Mouse (Mus musculus) lung, adult 2 months (tissue): ENCODE data around the gene Fggy. TPM values are rescaled to one million over a fixed set of nuclear protein-coding genes. Genes with fewer than 3 reads are reported as not detected.

Experiments
- DNase-seq: peaks from one replicate; pipeline ENCODE4 v3.0.0; 2022
- H3K4me1 ChIP-seq: fragments of 200-500 bp; 2 replicates; pipeline ENCODE4 v1.6.1; 2011; ENCODE audit warnings: low read length; ENCODE audit not compliant: control insufficient read depth, insufficient read depth
- H3K4me3 ChIP-seq: fragments of 200-500 bp; replicated peaks from 2 replicates; pipeline ENCODE3; 2011; ENCODE audit warnings: low read depth, mild to moderate bottlenecking, control low read depth, low read length; ENCODE audit errors: extremely low read depth
- CTCF ChIP-seq: fragments of 200-500 bp; IDR thresholded peaks from 2 replicates; pipeline ENCODE4 v1.5.1; 2011; ENCODE audit warnings: mild to moderate bottlenecking, low read length, control low read depth; ENCODE audit not compliant: insufficient read depth
- POLR2A ChIP-seq: fragments of 200-500 bp; IDR thresholded peaks from 2 replicates; pipeline ENCODE4 v1.6.1; 2011; ENCODE audit warnings: low read depth, mild to moderate bottlenecking, control low read depth, low read length, borderline replicate concordance; ENCODE audit errors: extremely low read depth
- WGBS: fragments of 180-500 bp; shearing (Covaris S2); methylation state at CpG from one replicate; pipeline ENCODE4 v1.1.7; 2018; 5-methylcytosine and 5-hydroxymethylcytosine counted together
- polyA plus RNA-seq: library from polyadenylated mRNA; depleted of rRNA; stranded (reverse); fragments of >200 nt; gene quantifications from 2 replicates; pipeline ENCODE4 v1.2.3, GENCODE M21; 2012

Gene Fggy
- polyA plus RNA-seq, 1 experiment, result 5.3 TPM

DNA sequence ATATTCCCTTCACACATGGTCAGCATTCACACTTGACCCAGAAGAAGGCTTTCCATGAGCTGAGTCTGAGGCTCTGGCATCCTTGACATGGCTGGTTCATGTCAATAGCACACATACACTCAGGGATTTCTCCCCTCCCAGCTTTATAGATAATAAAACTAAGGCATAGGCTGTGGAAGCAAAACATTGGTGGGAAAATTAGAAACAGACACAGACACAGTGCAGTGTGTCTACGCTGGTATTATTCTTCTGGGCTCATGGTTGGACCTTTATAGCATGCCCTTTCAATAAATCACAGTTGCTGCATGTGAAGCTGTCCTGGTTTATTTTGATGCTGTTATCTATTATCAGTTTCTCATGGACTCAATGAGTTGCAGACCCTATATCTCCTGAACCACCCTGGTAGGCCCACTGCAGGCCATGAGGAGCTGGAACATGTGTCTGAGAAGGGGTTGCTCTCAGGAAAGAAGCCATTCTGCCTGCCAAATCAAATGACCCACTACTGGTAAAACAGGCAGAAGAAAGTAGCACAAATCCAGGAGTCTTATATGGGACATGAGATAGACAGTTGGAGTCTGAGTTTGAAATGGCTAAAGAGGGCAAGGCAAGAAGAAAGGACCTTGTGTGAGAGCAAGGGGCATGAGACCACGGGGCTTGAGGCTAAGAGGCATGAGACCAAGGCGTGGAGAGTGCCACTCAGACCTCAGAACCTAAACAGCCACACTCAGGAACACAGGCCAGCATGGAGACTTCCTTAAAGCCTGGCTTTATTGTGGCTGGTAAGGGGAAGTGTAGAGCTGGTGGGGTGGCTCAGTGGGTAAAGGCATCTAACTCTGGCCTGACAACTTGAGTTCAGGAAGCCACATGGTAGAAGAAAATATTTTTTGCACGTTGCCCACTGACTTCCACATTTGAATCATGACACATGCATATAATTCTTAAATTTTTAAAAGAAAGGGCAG lies 327.2 kb downstream of the Fggy start:
- WGBS, result 81% methylated on average over 4 of the region's 4 CpGs
- no peak overlapping the region for H3K4me3 ChIP-seq
- no peak for DNase-seq
- no peaks in the 10 kb centered on the region for H3K4me1 ChIP-seq
- TF ChIP-seq POLR2A (no peak), CTCF (no peak)

DNA sequence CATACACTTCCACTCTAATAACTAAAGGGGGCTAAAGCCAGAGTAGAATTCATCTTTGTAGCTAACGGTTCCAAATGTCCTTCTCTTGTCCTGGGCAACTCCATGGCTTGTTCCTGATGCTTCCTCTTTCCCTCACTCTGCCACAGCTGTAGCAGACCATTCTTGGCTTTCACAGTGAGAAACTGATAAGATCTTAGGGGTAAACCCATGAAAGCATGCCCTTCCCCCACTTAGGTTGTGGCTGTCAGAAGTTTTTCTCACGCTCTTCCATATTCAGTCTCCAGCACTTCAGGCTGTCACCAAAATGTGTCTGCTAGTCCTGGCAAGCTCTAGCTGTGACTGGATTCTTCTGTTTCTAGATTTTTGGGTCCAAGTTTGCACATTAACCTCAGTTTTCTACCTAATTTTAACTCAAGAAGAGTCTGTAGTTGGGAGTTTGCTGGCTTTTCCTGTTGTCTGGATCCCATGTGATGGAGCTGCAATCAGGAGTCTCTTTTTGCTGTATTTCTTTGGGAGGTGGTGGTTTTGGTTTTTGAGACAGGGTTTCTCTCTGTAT lies 338.0 kb downstream of the Fggy start:
- TF ChIP-seq POLR2A (no peak), CTCF (no peak)
- Histone ChIP-seq H3K4me3 (no peak overlapping the region), H3K4me1 (no peaks in the 10 kb centered on the region; the same call in 1 of the 2 replicates)
- 63% methylated on average over 2 of the region's 2 CpGs for WGBS
- DNase-seq, result no peak

DNA sequence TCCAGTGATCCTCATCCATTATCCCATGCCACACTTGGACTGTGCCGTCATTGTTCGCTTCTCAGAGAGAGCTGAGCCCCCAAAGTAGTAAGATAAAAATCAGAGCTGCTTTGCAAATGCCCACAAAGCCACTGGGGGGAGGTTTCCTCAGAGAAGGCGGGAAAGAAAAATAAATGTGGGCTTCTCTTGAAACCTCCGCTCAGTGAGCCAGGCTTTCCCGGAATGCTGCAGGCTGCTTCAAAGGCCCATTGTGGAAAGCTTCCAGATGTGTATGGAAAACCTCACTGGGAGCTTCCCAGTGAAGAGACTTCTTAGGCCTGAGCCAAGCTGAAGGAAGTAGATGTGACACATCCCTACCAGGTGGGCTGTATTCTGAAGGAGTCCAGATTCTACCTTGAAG lies 339.3 kb downstream of the Fggy start:
- TF ChIP-seq POLR2A (no peak), CTCF (no peak)
- DNase-seq, result no peak
- WGBS, result 55% methylated on average over 5 of the region's 5 CpGs
- no peaks in the 10 kb centered on the region; the same call in 1 of the 2 replicates for H3K4me1 ChIP-seq
- no peak overlapping the region for H3K4me3 ChIP-seq

DNA sequence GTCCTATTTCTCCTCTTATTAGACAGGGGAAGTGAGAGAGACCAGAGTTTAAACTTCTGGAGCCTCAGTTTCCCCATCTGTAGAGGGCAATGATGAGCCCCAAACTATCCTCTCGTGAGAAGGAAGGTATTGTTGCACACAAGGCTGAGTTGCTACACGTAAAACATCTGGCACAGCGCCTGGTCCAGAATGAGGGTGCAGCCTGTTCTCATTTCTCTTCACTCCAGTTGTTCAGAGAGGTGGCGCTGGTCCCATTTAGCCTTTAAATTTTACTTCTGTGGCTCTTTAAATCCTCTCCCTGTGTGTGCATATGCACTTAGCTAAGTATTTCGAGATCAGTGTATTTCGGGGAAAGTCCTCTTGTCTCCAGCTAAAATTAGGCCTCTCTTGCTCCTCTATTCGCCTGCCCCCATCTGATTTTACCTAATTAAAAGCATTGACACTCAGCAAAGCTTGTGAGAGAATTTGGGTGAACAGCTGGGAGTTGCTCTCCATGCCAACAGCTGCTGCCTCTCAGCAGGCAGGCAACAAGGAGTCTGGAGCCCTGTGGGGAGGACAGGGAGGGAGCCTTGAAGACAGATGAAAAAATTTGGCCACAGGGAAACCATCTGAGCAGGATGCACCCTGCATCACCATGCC lies 340.0 kb downstream of the Fggy start:
- Histone ChIP-seq H3K4me1 (no peaks in the 10 kb centered on the region; the same call in 1 of the 2 replicates), H3K4me3 (no peak overlapping the region)
- DNase-seq, result peak; percentile 9
- 56% methylated on average over 7 of the region's 7 CpGs for WGBS
- TF ChIP-seq POLR2A, result no peak
- no peak for TF ChIP-seq CTCF

DNA sequence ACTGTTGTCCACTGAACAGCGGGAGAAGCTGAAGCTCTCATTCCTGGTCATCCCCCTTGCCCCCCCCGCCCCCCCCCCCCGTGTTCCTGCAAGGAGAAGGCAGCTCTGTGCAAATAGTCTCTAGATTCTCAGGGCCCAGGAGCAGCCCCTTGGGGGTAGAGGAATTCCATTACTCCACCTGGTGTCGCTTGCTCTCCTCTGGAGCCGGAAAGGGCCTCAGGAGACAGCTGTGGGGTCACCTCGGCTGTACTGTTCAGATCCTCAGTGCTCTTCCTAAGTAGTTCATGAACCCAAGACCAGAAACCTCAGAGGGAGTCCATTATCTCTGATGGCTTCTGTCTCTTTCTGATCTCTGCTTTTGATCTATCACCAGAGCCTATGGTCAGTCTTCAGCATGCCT lies 341.4 kb downstream of the Fggy start:
- TF ChIP-seq POLR2A, result no peak
- TF ChIP-seq CTCF, result no peak
- H3K4me3 ChIP-seq, result no peak overlapping the region
- DNase-seq, result no peak
- WGBS, result 46% methylated on average over 6 of the region's 6 CpGs
- no peaks in the 10 kb centered on the region; the same call in 1 of the 2 replicates for H3K4me1 ChIP-seq

DNA sequence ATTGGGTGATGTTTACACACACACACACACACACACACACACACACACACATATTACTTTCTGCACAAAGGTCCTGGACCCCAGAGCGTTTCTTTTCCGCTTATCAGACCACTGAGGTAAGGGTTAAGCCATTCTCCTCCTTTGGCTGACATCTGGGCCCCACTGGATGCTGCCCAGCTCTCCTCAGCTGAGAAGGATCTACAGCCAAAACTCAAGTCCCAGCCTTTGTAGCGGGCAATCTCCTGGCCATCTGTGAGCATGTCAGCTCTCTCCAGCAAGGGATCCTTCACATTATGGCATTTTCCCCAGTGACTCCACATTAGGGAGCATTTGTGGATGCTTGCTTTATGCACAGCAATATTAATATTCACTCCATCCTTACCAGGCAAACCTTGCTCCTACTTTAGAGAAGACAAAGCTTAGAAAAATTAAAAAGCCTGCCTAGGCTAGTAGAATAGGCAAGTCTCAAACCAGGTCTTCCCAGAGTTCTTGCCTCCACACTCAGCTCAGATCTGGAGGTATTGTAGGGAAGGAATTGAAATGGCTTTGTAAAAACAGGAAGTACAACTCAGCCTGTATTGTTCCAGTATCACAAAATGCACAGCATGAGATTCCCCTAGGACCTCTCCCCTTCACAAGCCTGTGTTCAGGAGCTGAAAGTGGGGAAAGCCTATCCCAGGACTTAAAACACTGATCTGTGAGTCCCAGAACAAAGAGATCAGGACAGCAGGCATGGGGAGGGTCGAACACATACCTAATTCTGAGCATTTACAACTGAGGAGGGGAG lies 342.8 kb downstream of the Fggy start:
- no peaks in the 10 kb centered on the region; the same call in 1 of the 2 replicates for H3K4me1 ChIP-seq
- TF ChIP-seq POLR2A (no peak), CTCF (no peak)
- DNase-seq, result no peak
- H3K4me3 ChIP-seq, result no peak overlapping the region
- 68% methylated on average over 4 of the region's 4 CpGs for whole genome bisulfite sequencing

DNA sequence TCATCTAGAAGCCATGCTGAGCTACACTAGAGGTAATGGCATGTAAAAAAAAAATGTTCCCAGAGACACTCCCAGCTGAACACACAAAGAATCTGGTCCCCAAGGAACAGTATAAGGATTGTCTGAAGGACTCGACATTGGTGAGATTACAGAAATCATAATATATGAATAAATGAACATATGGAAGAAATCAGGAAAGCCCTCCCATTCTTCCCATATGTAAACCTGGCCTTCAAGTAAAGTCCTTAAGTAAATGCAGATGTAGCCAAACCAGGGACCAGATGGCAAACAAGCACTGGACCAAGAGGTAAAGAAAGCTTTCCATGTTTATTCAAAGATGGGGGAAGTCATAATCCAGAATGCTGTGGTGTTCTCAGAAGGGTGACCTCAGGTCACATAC lies 343.5 kb downstream of the Fggy start:
- Histone ChIP-seq H3K4me1 (no peaks in the 10 kb centered on the region; the same call in 1 of the 2 replicates), H3K4me3 (no peak overlapping the region)
- WGBS, result 59% methylated on average over 1 of the region's 1 CpGs
- DNase-seq, result no peak
- TF ChIP-seq POLR2A, result no peak
- TF ChIP-seq CTCF, result no peak

DNA sequence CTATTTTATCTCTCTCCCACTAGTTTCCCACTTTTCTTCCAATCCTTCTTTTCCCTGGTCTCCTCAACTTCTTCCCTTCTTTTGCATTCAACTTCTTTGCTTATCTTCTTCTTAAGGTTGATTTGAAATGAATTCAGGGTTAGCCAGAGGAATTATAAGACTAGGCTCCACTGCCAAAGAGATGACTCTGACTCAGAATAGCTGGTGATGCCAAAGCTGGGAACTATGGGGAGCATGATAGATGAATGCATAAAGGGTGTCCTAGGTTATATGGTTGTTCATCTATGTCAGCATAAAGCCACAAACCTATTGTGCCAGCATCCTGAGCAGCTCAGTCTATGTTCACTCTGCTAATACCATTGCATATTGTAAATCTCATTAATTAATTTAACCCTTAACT lies 348.8 kb downstream of the Fggy start:
- no peak for DNase-seq
- H3K4me3 ChIP-seq, result no peak overlapping the region
- H3K4me1 ChIP-seq, result no peaks in the 10 kb centered on the region
- TF ChIP-seq CTCF, result no peak
- TF ChIP-seq POLR2A, result no peak
